Mouse (Mus musculus): ENCODE data around the gene Lpar6.
A peak's percentile ranks its signal among the peaks of the same experiment; 100 is the strongest.

Lpar6 gene

DNA sequence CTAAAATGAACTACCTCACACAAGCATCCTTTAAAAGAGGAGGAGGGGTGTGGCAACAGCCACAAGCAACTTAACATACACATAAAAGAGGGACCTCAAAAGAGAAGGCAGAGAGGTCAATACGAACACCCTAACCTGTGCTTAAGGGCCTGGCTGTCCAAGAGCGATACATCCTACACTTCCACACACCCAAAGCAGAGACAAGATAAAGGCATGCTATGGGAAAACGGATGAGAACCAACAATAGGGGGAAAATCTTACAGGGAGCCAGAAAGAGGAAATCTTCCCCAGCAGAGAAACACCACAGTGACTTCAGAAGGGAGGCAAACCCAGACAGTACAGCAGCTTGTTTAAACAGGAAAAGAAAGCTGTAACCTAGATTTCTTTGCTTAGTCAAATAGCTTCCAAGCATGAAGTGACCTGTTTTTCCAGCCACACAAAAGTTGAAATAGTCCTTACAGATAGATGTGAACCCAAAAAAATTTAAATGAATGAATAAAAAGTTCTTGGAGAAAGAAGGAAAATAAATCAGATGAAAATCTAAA lies 17.8 kb downstream of the Lpar6 start:
- no peak for DNase-seq (ENCODE audit: low spot score in 2 of 2)

DNA sequence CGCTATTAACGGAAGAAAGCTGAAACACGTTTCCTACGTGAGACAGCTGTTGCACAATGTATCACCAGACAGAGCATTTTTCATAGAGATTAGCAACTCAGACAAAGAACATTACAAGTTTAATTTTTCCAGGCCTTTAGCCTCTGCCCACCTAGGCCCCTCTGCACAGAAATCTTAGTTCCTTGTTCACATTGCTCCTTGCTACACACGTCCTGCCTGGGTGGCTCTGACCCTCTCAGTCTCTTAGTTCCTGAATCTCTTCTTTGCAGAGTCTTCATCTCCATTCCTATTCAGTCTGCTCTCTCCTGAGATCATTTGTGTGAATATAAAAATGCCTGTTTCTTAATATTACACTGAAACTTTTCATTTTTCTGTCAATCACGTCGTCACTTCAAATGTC lies 19.7 kb downstream of the Lpar6 start:
- no peak for DNase-seq (ENCODE audit: low spot score in 2 of 2)

DNA sequence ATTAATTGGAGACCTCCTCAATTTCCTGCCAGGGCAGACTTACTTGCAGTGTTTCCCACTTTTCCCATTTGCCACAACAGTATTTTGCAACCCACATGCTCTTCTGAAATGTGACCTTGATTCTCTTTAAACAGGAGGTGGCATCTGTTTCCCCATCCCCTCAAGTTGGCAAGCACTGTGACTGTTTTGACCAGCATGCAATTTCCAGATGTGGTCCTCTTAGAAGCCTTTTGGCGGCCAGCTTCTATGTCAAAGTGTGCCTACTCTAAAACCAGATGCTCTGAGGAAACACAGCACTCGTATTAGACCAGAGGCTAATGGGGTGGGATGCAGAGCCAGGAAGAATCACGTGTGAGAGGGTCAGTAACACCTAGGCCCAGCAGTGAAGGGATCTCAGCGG lies 20.5 kb downstream of the Lpar6 start:
- DNase-seq (ENCODE audit: low spot score in 2 of 2) = no peak

GRCm38 (mm10) chr14:73262210-73262609 lies 24.5 kb downstream of the Lpar6 start:
- no peak for DNase-seq (ENCODE audit: low spot score in 2 of 2)

DNA sequence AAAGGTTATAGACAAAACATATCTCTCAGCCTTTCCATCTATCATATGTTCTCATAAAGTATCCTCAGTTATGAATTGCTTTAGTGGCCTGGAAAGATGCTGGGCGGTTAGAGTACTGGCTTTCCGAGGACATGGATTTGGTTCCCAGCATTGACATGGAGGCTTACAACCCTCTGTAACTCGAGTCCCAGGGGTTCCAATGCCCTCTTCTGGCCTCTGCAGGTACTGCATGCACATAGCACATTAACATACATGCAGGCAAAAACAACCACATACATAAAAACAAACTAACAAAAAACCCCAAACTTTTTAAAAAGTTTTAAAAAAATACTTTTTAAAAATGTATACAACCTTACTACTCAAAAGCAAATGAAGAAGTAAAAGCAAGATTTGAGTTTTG lies 28.5 kb downstream of the Lpar6 start:
- no peak for DNase-seq (ENCODE audit: low spot score in 2 of 2)

DNA sequence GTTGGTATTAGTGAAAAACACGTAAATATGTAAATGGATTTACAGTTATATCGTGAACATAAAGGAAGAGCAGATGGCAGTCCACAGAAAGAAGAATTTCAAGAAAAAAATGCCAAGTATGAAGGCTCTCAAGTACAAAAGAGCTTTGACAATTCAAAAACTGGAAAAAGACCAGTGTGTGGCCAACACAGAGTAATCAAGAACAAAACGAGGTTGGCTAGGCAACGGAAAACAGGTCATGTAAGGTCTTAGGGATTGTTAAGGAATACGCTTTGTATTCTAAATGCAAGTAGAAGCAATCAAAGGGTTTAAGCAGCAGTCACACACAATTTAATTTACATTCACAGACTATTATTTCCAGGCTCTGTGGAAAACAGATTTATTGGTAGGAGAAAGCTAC lies 34.1 kb downstream of the Lpar6 start:
- no peak for DNase-seq (ENCODE audit: low spot score in 2 of 2)

- DNase-seq (ENCODE audit: low spot score in 2 of 2) = no peak
Measured at GRCm38 (mm10) chr14:73279096-73279495, 41.4 kb downstream of the Lpar6 start.

- DNase-seq (ENCODE audit: low spot score in 2 of 2) = peak in 1 of 2 experiments; percentile 13
Measured at GRCm38 (mm10) chr14:73280996-73281395, 43.3 kb downstream of the Lpar6 start.

GRCm38 (mm10) chr14:73289915-73290314 lies 52.2 kb downstream of the Lpar6 start:
- no peak for DNase-seq (ENCODE audit: low spot score in 2 of 2)

DNA sequence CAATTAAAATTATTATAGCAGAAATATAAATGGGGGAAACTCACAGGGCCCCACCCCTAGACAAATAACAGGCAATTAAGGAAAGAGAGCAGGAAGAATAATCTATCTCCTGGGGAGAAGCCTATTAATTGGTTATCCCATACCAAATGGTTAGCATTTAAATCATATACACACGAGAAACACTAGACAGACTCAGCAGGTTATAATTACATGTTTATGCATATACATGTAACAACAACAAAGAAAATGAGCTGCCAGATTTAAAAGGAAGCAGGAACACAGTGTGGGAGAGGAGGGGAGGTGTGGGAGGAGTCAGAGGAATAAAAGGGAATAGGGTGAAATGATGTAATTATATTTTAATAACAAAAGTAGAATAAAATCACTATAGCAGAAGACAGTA lies 54.7 kb downstream of the Lpar6 start:
- no peak for DNase-seq (ENCODE audit: low spot score in 2 of 2)
